Mouse (Mus musculus): Measurements from ENCODE around the gene Rln1.

The Rln1 gene

GRCm38 (mm10) chr19:29291532-29291931 is 42.9 kb downstream of the Rln1 start:
- DNase-seq, result no peak

- DNase-seq, result peak; percentile 56
These were observed 46.6 kb downstream of the Rln1 start for GRCm38 (mm10) chr19:29287863-29288262.

GRCm38 (mm10) chr19:29285451-29285869 is 49.0 kb downstream of the Rln1 start:
- DNase-seq, result peak; percentile 32
